Mouse (Mus musculus): Measurements from ENCODE around the gene Rasd1.
"Not testable (repeated sequence)": the region's sequence is repeated elsewhere in the genome, so short reads cannot be mapped to it uniquely, and the experiment has no call there.

Gene Rasd1

DNA sequence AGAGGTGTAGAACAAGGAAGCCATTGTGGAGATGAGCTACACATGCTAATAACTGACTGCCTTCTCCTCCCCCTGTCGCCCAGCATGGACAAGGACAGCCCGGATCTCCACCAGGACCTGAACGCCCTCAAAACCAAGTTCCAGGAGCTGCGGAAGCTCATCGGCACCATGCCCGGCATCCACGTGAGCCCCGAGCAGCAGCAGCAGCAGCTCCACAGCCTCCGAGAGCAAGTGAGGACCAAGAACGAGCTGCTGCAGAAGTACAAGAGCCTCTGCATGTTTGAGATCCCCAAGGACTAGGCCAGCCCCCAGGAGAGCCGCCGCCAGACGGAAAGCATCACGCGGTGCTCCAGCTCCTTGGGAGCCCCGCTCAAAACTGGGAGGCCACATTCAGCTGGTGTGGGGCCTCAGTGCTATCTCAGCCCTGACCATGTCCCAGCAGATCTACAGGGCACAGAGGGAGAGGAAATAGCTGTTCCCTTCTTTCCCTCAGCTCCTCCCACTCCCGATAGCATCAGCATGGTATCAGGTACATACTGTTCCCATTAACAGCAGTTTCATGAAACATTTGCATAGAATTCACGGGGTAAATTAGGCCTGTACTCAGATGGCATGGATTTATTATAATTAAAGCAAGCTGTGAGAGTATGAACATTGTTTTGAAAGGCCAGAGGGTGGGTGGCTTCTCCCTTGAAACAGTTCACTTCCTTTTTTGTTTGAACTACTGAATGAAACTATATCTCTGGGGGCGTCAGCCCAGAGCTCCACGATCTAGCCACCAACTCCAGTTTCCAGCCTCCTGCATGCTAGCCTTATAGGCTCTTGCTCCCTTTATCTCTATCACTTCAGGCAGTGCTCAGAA lies 4.0 kb downstream of the Rasd1 start:
- no peak for DNase-seq

DNA sequence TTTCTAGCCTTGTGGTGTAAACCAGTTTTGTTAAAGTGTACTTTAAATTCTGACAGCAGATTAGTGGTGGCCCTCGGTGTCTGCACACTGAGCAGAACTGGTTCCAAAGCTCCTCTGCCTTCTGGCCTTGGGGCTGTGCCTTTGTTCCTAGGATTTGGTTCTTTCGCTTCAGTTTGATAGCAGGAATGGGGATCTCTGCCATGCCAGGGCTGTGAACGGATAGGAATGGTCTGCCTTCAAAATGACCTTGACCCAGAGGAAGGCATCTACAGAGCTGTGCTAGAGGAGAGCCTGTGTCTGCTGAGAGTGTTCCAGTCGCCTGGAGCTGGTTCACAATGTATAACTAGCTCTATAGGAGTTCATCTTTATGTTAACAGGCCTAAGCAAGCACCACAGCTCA lies 5.3 kb downstream of the Rasd1 start:
- no peak for DNase-seq

DNA sequence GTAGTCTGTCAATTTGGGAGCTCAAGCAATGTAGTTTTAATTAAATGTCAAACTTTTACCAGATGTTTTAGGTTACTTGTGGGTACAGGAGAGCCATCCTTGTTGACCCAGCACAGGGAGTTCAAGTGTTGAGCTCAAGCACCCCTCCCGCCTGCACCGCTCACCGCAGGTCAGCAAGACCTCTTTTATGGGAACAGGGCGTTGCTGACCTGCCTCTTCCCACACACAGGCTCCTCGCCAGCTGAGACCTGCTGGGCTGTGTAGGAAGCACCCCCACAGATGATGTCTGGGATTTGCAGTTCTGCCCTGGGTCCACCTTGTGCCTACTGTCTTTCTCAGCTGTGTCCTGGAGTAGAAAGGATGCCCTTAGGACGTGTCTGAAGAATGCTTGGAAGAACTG lies 8.0 kb downstream of the Rasd1 start:
- DNase-seq = no peak

DNA sequence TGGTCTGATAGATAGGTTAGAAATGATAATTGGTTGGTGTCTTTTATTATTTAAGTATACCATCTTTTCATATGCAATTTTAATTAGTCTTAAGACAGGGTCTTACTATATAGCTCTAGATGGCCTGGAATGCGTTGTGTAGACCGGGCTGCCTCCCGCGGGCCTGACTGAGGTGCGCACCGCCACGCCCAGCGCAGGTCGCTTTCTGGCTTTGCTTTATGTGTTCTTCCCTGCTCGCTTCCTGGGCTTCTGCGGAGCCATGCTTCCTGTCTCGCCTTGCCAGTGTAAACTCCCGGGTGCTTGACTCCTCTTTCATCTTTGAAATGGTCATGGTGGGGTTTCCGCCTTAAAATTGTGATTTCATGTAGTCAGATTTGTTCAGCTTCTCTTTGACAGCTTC lies 11.9 kb downstream of the Rasd1 start:
- DNase-seq = no peak

DNA sequence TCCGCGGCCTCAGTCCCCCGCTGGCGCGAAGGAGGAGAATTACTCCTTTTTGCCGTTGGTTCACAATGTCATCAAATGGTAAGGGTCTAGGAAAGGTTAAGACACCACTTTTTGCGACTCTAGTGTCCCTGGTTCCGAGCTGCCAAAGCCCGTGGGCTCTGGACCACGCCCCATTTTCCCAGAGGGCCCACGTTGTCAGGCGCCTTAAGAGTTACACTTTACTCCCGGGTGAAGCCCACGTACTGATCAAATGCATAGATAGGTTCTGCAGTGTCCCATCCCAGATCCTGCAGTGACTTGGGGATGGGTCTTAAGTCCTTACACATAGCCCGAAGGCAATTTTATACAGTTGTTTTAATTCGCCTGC lies 16.4 kb downstream of the Rasd1 start:
- no peak for DNase-seq

DNA sequence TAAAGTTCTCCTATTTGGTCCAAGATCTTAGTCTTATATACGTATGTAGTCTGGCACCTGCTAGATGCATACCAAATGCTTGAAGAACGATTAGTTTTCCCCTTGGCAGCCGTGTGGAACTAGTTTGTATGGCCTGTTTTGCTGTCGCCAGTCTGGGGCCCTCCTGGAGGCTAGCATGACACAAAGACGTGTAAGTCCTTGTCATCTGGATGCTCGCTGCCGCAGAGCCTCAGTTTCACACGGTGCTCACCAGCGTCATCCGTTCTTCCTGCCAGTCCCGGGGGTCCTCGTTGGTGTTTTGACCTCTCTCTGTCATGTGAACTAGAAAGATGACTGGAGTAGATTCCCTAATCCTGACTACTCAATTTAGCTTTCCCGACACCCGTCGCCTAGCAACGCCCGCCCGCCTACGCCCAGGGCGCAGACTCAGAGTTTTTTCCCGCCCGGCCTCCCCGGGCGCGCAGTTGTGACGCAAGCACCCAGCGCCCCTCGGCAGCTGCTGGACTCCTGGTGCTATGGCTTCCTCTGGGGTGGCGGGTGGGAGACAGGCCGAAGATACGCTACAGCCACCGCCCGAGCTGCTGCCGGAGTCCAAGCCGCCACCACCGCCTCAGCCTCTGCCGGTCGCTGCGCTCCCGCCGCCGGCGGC lies 16.9 kb downstream of the Rasd1 start, which contains the start of gene Med9:
Gene Med9, plus strand, starts transcription at position 455 of the 649 bp plus-strand sequence.
- DNase-seq = peak; percentile 90

DNA sequence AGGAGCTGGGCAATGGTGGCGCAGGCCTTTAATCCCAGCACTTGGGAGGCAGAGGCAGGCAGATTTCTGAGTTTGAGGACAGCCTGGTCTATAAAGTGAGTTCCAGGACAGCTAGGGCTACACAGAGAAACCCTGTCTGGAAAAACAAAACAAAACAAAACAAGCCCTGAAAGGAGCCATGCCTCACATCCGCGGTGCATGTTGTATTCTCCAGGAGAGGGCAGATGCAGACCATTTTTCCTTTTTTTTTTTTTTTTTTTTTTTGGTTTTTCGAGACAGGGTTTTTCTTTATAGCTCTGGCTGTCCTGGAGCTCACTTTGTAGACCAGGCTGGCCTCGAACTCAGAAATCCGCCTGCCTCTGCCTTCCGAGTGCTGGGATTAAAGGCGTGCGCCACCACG lies 19.9 kb downstream of the Rasd1 start:
- not testable (repeated sequence) for DNase-seq

DNA sequence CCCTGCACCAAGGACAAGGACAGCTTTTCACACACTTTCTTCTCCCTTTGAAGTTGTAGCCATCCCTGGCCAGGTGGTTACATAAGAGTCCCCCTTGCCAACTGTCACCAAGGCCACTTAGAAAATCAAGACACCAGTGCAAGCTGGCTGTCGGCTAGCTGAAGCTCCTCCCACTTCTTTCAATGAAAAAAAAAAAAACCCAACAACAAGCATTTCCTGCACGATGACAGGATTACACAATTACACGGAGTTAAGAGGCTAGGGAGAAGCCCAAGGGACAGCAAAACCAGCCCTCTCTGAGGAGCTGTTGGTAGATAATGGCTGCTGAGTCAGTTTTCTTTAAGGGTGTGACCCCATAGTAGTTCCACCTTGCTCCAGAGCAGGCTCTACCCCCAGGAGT lies 23.4 kb downstream of the Rasd1 start:
- DNase-seq = peak; percentile 31

DNA sequence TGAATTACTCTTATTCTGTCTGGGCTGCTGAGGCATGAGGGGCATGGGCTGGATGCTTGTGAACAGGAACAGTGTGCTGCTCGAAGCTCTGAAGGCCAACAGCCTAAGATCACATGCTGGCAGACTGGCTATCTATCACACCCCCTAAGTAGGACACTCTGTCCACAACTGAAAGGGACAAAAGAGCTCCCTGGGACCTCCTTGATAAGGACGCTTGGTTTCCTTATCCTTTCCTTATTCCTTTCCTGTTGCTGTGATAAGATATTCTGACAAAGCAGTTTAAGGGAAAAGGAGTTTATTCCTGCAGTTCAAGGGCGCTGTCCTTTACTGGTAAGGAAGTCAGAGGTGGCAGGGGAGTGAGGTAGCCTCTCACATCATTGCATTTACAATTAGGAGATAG lies 24.1 kb downstream of the Rasd1 start:
- DNase-seq = no peak

DNA sequence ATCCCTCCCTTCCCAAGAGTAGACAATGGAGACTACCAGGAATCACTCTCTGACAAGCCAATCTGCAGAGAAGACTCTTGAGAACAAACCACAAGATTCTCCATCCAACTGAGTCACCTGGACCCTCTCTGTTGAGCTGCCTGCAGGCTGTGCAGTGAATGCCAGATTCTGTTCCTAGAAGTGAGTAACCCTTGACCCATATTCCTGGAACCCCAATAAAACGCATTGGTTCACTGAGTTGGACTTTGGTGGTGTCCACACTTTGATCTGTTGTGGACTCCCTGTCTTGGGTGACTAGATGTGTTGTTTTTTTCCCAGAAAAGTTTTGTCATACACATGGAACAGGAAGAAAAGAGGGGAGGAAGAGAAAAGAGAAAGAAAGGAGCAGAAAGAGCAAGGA lies 24.9 kb downstream of the Rasd1 start:
- DNase-seq = no peak

DNA sequence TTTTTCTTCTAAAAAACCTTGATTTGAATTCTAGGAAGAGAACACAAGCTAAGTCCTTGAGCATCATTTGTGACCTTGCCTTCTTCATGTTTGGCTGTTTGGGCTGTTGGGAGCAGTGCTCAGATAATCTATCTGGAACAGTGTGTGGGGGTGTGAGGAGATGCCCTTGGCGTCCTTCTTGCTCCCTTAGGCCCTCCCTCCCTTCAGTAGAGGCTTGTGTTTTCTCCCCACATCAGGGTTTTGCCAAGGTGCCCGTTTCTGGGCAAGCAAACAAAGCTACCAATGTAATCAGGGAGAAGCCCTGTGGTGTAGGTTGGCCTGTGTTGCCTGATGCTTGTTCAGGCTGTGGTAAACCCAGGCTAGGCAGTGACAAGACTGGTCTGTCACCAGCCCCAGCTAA lies 27.1 kb downstream of the Rasd1 start:
- no peak for DNase-seq

DNA sequence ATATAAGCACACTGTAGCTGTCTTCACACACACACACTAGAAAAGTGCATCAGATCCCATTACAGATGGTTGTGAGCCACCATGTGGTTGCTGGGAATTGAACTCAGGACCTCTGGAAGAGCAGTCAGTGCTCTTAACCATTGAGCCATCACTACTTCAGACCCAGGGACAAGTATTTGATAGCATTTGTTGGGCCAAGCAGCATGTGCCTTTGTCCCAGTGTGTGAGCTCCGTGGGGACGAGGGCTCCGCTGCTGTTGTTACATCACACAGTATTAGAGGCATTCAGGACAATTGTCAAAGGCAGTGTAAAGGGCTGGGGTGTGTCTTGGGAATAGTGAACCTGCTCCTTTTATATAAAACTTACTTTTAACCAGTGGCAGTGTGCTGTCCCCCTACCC lies 27.7 kb downstream of the Rasd1 start:
- DNase-seq = no peak

DNA sequence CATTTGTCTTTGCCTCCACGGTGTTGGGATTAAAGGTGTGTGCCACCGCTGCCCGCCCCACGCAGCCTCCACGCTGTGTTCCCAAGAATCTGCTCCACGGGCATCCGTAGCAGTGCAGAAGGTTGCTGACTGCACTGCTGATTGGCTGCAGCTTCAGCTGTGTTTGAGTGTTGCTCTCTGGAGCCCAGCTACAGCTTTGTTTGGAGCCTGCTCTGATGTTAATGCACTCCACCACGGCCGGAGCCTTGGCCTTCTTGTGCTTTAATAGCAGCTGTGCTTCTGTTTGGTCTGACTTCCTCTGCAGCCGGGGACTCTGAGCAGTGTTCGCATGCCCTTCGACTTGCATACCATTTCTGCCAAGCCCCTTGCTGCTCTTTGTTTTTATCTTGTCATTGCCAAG lies 30.8 kb downstream of the Rasd1 start:
- DNase-seq = no peak

DNA sequence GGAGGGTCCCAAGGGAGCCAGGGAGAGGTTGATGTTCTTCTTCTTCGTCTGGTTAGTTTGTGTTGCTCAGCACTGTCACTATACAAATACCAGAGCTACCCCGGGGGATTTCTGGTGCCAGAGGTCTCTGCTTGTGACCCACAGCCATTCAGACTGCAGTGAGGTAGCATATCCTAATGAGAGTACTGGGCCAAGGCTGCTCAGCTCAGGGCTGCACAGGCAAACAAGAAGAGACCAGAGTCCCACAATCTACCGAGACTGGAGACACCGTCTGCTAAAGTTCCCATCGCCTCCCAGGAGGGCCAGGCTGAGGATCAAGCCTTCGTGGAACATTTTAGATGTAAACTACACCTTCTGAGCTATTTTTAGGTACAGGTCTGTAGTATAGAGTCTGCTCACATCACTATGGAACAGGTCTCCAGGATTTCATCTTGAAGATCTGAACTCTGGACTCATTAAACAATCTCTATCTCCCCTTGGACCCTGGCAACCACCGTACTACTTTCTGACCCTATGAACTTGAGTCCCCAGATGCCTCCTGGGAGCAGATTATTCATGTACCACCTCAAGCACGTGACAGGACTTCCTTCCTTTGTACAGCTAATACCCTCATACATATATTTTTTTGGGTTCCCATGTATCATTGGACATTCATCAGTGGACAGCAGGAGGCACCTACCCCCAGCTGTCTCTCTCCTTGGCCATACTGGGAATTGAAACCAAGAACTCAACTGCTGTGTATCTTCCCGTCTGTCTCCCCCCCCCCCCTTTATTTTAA lies 32.0 kb downstream of the Rasd1 start:
- DNase-seq = no peak

DNA sequence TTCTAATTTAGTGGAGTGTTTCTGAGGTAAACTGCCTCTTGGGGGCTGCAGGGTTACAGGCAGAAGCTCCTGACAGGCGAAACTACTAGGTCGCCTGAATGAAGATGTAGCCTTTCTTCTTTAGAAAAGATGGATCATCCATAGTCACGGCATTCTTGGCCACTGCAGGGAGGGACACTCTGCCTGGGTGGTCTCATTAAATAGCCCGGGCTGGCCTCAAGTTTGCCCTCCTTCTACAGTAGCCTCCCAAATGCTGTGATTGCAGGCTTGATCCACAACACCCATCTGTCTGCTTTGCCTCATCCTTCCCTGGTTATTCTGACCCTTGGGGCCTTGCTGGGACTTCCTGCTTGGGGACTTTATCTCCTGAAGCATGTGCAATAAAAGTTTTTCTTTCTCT lies 34.7 kb downstream of the Rasd1 start:
- no peak for DNase-seq

DNA sequence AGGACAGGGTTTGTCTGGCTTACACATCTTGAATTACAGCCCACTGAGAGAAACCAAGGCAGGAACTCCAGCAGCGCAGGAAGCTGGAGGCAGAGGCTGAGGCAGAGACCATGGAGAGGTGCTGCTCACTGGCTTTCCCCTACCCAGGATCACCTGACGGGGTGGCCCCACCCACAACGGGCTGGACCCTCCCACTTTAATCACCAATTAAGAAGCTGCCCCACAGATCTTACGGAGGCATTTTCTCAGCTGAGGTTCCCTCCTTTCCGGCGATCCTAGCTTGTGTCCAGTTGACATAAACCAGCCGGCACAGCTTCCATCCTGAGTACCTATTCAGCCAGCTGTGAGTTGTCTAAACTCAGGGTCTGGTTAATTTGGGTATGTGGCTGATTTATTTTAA lies 43.5 kb downstream of the Rasd1 start:
- DNase-seq = peak; percentile 77

DNA sequence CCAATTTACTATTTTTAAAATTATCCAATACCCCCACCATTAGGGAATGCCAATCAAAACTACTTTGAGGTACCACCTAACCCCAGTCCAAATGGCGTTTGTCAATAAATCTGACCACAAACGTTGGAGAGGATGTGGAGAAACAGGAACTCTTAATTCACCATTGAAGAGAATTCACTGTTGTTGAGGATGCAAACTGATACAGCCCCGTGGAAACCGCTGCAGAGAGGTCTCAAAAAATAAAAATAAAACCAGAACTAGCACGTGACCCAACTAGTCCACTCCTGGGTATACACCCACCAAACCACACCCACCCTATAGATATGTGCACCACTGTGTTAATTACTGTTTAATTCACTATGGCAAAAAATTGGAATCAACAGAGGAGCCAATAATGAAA lies 44.4 kb downstream of the Rasd1 start:
- no peak for DNase-seq

DNA sequence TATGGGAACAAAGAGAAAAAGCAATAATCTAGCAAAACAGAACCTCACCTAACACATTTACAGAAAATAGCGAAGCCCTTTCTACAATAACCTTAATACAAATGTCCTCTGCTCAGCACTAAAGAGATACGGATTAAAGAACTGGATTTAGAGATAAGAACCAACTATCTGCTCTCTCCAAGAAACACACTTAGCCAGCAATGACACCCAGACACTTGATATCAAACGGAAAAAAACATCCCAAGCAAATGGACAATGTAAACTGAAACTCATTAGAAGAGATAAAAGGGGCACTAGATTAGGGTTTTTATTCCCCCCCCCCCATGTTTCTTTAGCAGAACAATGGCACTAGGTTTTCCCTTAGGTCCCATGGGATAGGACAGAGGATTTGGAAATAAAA lies 45.3 kb downstream of the Rasd1 start:
- DNase-seq = no peak

DNA sequence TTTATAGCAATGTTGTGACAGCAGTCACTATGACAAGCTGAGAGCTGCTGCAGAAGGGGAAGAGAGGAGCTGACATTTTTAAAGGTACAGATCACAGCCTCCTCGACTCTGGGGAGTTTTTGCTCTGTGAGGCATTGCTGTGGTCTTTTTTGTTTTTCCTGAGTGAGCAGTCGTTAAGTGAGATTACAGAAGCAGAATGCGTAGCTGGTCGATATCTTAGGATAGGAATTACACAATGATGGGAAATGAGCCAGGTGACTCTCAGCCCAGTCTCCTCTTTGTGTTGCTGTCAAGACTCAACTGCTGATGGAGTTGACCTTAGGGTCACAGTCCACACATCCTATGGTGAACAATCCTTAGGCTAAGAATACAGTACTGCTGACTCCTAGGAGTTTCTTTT lies 46.7 kb downstream of the Rasd1 start:
- peak; percentile 46 for DNase-seq

DNA sequence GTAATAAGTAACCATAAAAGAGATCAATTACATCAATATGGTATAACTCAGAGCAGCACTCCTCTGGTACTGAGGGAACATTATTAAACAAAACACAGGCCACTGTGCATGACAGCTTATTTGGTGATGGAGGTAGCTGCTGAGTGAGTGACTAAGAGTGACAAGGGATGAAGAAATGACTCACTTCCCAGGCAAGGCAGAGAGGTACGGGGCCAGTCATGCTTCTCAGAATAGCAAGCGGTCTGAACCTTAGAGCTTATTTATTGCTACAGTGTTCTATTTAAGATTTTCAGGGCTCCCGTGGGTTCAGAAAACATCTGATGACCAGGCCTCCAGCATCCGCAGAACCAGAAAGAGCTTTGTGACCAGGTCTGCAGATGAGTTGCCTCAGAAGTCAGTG lies 51.0 kb downstream of the Rasd1 start:
- DNase-seq = no peak

Data from kidney, adult 11 months (tissue).